Mouse (Mus musculus) cerebellum, adult 9-10 months (tissue): Measurements from ENCODE around the gene Plagl2.

Source experiments
- DNase-seq: peaks from one replicate; pipeline ENCODE4 v3.0.0; 2022

The Plagl2 gene

GRCm38 (mm10) chr2:153239021-153239859, 2.0 kb downstream of the Plagl2 start:
- DNase-seq, result no peak

- DNase-seq, result no peak
Observed at GRCm38 (mm10) chr2:153238406-153238805, 2.8 kb downstream of the Plagl2 start.

- DNase-seq, result no peak
Observed at GRCm38 (mm10) chr2:153237891-153238290, 3.3 kb downstream of the Plagl2 start.

GRCm38 (mm10) chr2:153237193-153237592, 4.0 kb downstream of the Plagl2 start:
- no peak for DNase-seq

GRCm38 (mm10) chr2:153228523-153228922, 12.7 kb downstream of the Plagl2 start:
- no peak for DNase-seq

- DNase-seq, result no peak
Observed at GRCm38 (mm10) chr2:153227959-153228358, 13.3 kb downstream of the Plagl2 start.

- DNase-seq, result no peak
Observed at GRCm38 (mm10) chr2:153225595-153225953, 15.7 kb downstream of the Plagl2 start.

- DNase-seq, result peak; percentile 62
Observed at GRCm38 (mm10) chr2:153224946-153225594, 16.2 kb downstream of the Plagl2 start, which contains the start of gene Tspyl3. TSS of gene Tspyl3 (minus strand) at chr2:153225441.

GRCm38 (mm10) chr2:153222566-153222965, 18.7 kb downstream of the Plagl2 start:
- DNase-seq, result no peak

GRCm38 (mm10) chr2:153222130-153222529, 19.1 kb downstream of the Plagl2 start:
- DNase-seq, result no peak

- no peak for DNase-seq
Observed at GRCm38 (mm10) chr2:153221620-153222019, 19.6 kb downstream of the Plagl2 start.

GRCm38 (mm10) chr2:153218516-153218915, 22.7 kb downstream of the Plagl2 start:
- DNase-seq, result no peak

GRCm38 (mm10) chr2:153217826-153218340, 23.3 kb downstream of the Plagl2 start:
- no peak for DNase-seq

- DNase-seq, result no peak
Observed at GRCm38 (mm10) chr2:153215421-153215820, 25.8 kb downstream of the Plagl2 start.

- no peak for DNase-seq
Observed at GRCm38 (mm10) chr2:153214771-153215259, 26.4 kb downstream of the Plagl2 start.

- DNase-seq, result no peak
Observed at GRCm38 (mm10) chr2:153213351-153213750, 27.9 kb downstream of the Plagl2 start.

- no peak for DNase-seq
Observed at GRCm38 (mm10) chr2:153211451-153211850, 29.8 kb downstream of the Plagl2 start.

- DNase-seq, result peak; percentile 31
Observed at GRCm38 (mm10) chr2:153209286-153209685, 31.9 kb downstream of the Plagl2 start.

GRCm38 (mm10) chr2:153208149-153208548, 33.1 kb downstream of the Plagl2 start:
- DNase-seq, result no peak

- DNase-seq, result no peak
Observed at GRCm38 (mm10) chr2:153202766-153203165, 38.5 kb downstream of the Plagl2 start.

GRCm38 (mm10) chr2:153199114-153199513, 42.1 kb downstream of the Plagl2 start:
- no peak for DNase-seq

GRCm38 (mm10) chr2:153198485-153198884, 42.7 kb downstream of the Plagl2 start:
- no peak for DNase-seq

GRCm38 (mm10) chr2:153194255-153194654, 47.0 kb downstream of the Plagl2 start:
- no peak for DNase-seq

GRCm38 (mm10) chr2:153191242-153191641, 50.0 kb downstream of the Plagl2 start:
- DNase-seq, result no peak
